Mouse (Mus musculus): Measurements from ENCODE around the gene Smbd1. TPM values are rescaled to one million over a fixed set of nuclear protein-coding genes. Genes with fewer than 3 reads are reported as not detected.

Smbd1 gene
- polyA plus RNA-seq (2014; fragmentation: Nextera tagmentation; extraction: Ambion mirVana) = not detected in 2 replicates

GRCm38 (mm10) chr16:32810321-32810720 lies at the start of gene Smbd1:
TSS of gene Smbd1 (minus strand) at chr16:32810477.
- H3K4me1 ChIP-seq (ENCODE audit: control insufficient read depth, insufficient read depth, low read length) = peaks cover 8% of the 10 kb centered on the region
- no peaks in the 10 kb centered on the region for H3K36me3 ChIP-seq (ENCODE audit: control insufficient read depth, insufficient read depth, low read length)
- H3K4me2 ChIP-seq (ENCODE audit: low read depth, severe bottlenecking) = no peak within 1 kb of the TSS
- no peak within 1 kb of the TSS for H3K9ac ChIP-seq (ENCODE audit: low read length)
- no peak for DNase-seq (ENCODE audit: low spot score)
- H3K27ac ChIP-seq (replicated peaks; ENCODE audit: low read depth, low read length) = no peak within 1 kb of the TSS
- H3K4me3 ChIP-seq (ENCODE audit: low read depth, low read length) = no peak within 1 kb of the TSS
- 83% methylated on average over 4 of the region's 4 CpGs for WGBS
- H3K9me3 ChIP-seq (ENCODE audit: control insufficient read depth, low read length) = no peaks in the 10 kb centered on the region
- no peaks in the 10 kb centered on the region for H3K27me3 ChIP-seq (ENCODE audit: control insufficient read depth, insufficient read depth, low read length)
- no peak for ATAC-seq (ENCODE audit: insufficient number of reproducible peaks, low FRiP score, low TSS enrichment, low read depth)

- no peak for ATAC-seq (ENCODE audit: insufficient number of reproducible peaks, low FRiP score, low TSS enrichment, low read depth)
- no peaks in the 10 kb centered on the region for H3K4me1 ChIP-seq (ENCODE audit: control insufficient read depth, insufficient read depth, low read length)
- WGBS = 74% methylated on average over 12 of the region's 12 CpGs
- H3K4me3 ChIP-seq (ENCODE audit: low read depth, low read length) = no peak overlapping the region
- H3K36me3 ChIP-seq (ENCODE audit: control insufficient read depth, insufficient read depth, low read length) = no peaks in the 10 kb centered on the region
- no peak for DNase-seq (ENCODE audit: low spot score)
- no peak overlapping the region for H3K27ac ChIP-seq (replicated peaks; ENCODE audit: low read depth, low read length)
- no peaks in the 10 kb centered on the region for H3K27me3 ChIP-seq (ENCODE audit: control insufficient read depth, insufficient read depth, low read length)
- no peaks in the 10 kb centered on the region for H3K9me3 ChIP-seq (ENCODE audit: control insufficient read depth, low read length)
- H3K4me2 ChIP-seq (ENCODE audit: low read depth, severe bottlenecking) = no peak overlapping the region
- no peak overlapping the region for H3K9ac ChIP-seq (ENCODE audit: low read length)
These were observed 48.7 kb upstream of the Smbd1 start for GRCm38 (mm10) chr16:32858771-32859636.

DNA sequence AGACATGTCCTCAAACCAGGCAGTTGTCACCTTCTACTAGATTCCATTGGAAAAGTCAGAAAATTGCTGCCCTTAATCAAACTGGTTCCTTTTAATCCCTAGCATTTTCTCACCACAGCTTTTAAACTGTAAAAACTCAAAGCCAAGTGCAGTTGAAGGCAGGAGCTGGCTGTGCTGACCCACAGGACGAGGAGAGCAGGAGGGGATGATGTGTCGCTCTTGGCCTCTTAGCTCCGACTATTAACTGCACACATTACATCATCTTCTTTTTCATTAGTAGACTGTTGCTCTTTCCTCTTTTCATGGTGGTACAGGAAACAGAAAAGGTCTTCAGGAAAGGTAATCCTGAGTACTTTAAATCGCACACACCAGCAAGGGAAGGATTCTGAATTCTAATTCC lies 48.1 kb upstream of the Smbd1 start:
- H3K27me3 ChIP-seq (ENCODE audit: control insufficient read depth, insufficient read depth, low read length) = no peaks in the 10 kb centered on the region
- no peak overlapping the region for H3K4me2 ChIP-seq (ENCODE audit: low read depth, severe bottlenecking)
- no peak overlapping the region for H3K9ac ChIP-seq (ENCODE audit: low read length)
- H3K27ac ChIP-seq (replicated peaks; ENCODE audit: low read depth, low read length) = no peak overlapping the region
- DNase-seq (ENCODE audit: low spot score) (no peak), ATAC-seq (ENCODE audit: insufficient number of reproducible peaks, low FRiP score, low TSS enrichment, low read depth) (no peak)
- no peaks in the 10 kb centered on the region for H3K4me1 ChIP-seq (ENCODE audit: control insufficient read depth, insufficient read depth, low read length)
- WGBS = 85% methylated on average over 4 of the region's 4 CpGs
- H3K4me3 ChIP-seq (ENCODE audit: low read depth, low read length) = no peak overlapping the region
- no peaks in the 10 kb centered on the region for H3K9me3 ChIP-seq (ENCODE audit: control insufficient read depth, low read length)
- H3K36me3 ChIP-seq (ENCODE audit: control insufficient read depth, insufficient read depth, low read length) = no peaks in the 10 kb centered on the region

- WGBS = 83% methylated on average over 3 of the region's 3 CpGs
- ATAC-seq (ENCODE audit: insufficient number of reproducible peaks, low FRiP score, low TSS enrichment, low read depth) = no peak
- Histone ChIP-seq H3K27me3 (ENCODE audit: control insufficient read depth, insufficient read depth, low read length) (no peaks in the 10 kb centered on the region), H3K9me3 (ENCODE audit: control insufficient read depth, low read length) (no peaks in the 10 kb centered on the region), H3K36me3 (ENCODE audit: control insufficient read depth, insufficient read depth, low read length) (no peaks in the 10 kb centered on the region), H3K27ac (replicated peaks; ENCODE audit: low read depth, low read length) (no peak overlapping the region), H3K4me1 (ENCODE audit: control insufficient read depth, insufficient read depth, low read length) (no peaks in the 10 kb centered on the region), H3K4me2 (ENCODE audit: low read depth, severe bottlenecking) (no peak overlapping the region), H3K9ac (ENCODE audit: low read length) (no peak overlapping the region), H3K4me3 (ENCODE audit: low read depth, low read length) (no peak overlapping the region)
- no peak for DNase-seq (ENCODE audit: low spot score)
These were observed 46.5 kb upstream of the Smbd1 start for GRCm38 (mm10) chr16:32856751-32857150.

GRCm38 (mm10) chr16:32854050-32854571 lies 43.8 kb upstream of the Smbd1 start:
- WGBS = 87% methylated on average over 2 of the region's 2 CpGs
- no peak overlapping the region for H3K27ac ChIP-seq (replicated peaks; ENCODE audit: low read depth, low read length)
- H3K27me3 ChIP-seq (ENCODE audit: control insufficient read depth, insufficient read depth, low read length) = no peaks in the 10 kb centered on the region
- no peaks in the 10 kb centered on the region for H3K4me1 ChIP-seq (ENCODE audit: control insufficient read depth, insufficient read depth, low read length)
- no peak overlapping the region for H3K9ac ChIP-seq (ENCODE audit: low read length)
- no peak for ATAC-seq (ENCODE audit: insufficient number of reproducible peaks, low FRiP score, low TSS enrichment, low read depth)
- no peak for DNase-seq (ENCODE audit: low spot score)
- no peaks in the 10 kb centered on the region for H3K9me3 ChIP-seq (ENCODE audit: control insufficient read depth, low read length)
- no peak overlapping the region for H3K4me2 ChIP-seq (ENCODE audit: low read depth, severe bottlenecking)
- no peak overlapping the region for H3K4me3 ChIP-seq (ENCODE audit: low read depth, low read length)
- H3K36me3 ChIP-seq (ENCODE audit: control insufficient read depth, insufficient read depth, low read length) = peaks cover 4% of the 10 kb centered on the region; the same call in 1 of the 2 replicates

DNA sequence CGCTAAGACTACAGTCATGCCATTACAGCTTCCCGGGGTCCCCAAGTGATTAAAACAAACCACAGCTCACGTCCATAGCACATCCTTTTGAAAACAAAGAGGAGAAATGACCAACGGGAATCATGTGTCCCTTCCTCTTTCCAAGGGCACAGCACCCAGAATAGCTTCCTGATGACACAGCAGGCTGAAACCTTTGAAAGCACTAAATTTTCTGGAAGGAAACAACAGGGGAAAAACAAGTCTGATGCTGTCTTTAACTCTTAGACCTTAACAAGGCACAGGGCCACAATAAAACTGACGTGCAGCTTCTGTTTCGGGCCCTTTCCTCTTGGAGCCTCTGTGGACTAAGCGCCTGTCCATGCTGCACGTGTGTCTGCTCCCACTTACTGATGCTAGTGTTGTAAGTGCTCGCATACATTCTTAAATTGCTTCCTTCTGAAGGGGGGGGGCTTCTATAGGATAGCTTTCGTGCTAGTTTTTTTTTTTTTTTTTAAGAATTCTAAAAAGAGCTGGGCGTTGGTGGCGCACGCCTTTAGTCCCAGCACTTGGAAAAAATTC lies 43.3 kb upstream of the Smbd1 start:
- Histone ChIP-seq H3K27ac (replicated peaks; ENCODE audit: low read depth, low read length) (no peak overlapping the region), H3K36me3 (ENCODE audit: control insufficient read depth, insufficient read depth, low read length) (peaks cover 4% of the 10 kb centered on the region; the same call in 1 of the 2 replicates), H3K4me2 (ENCODE audit: low read depth, severe bottlenecking) (no peak overlapping the region), H3K4me3 (ENCODE audit: low read depth, low read length) (no peak overlapping the region), H3K4me1 (ENCODE audit: control insufficient read depth, insufficient read depth, low read length) (no peaks in the 10 kb centered on the region), H3K27me3 (ENCODE audit: control insufficient read depth, insufficient read depth, low read length) (no peaks in the 10 kb centered on the region), H3K9ac (ENCODE audit: low read length) (no peak overlapping the region), H3K9me3 (ENCODE audit: control insufficient read depth, low read length) (no peaks in the 10 kb centered on the region)
- DNase-seq (ENCODE audit: low spot score) (no peak), ATAC-seq (ENCODE audit: insufficient number of reproducible peaks, low FRiP score, low TSS enrichment, low read depth) (no peak)
- 80% methylated on average over 13 of the region's 13 CpGs for WGBS

GRCm38 (mm10) chr16:32849042-32849830 lies 39.0 kb upstream of the Smbd1 start:
- H3K4me3 ChIP-seq (ENCODE audit: low read depth, low read length) = no peak overlapping the region
- peaks cover 11% of the 10 kb centered on the region; the same call in 1 of the 2 replicates for H3K36me3 ChIP-seq (ENCODE audit: control insufficient read depth, insufficient read depth, low read length)
- no peak for DNase-seq (ENCODE audit: low spot score)
- no peak overlapping the region for H3K4me2 ChIP-seq (ENCODE audit: low read depth, severe bottlenecking)
- no peaks in the 10 kb centered on the region for H3K4me1 ChIP-seq (ENCODE audit: control insufficient read depth, insufficient read depth, low read length)
- 93% methylated on average over 11 of the region's 11 CpGs for WGBS
- no peaks in the 10 kb centered on the region for H3K27me3 ChIP-seq (ENCODE audit: control insufficient read depth, insufficient read depth, low read length)
- H3K9me3 ChIP-seq (ENCODE audit: control insufficient read depth, low read length) = no peaks in the 10 kb centered on the region
- H3K27ac ChIP-seq (replicated peaks; ENCODE audit: low read depth, low read length) = no peak overlapping the region
- H3K9ac ChIP-seq (ENCODE audit: low read length) = no peak overlapping the region
- ATAC-seq (ENCODE audit: insufficient number of reproducible peaks, low FRiP score, low TSS enrichment, low read depth) = no peak

DNA sequence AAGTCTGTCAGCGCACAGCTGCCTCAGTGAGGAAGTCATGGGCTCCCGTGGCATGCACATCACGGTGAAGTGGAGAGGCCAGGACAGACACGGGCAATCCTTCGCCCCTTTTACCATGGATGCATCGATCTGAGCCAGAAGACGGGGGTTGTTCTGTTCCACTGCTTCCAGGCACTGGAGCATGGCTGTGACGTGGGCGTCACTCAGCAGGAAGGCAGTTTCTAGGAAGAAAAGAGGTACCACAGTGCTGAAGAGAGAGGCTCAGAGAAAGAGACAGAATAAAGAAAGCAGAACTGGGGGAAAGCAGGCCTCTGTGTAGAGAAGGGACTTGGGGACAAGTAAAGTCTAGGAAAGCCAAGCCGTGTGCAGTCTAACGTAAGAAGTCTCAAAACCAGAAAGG lies 36.8 kb upstream of the Smbd1 start:
- Histone ChIP-seq H3K4me1 (ENCODE audit: control insufficient read depth, insufficient read depth, low read length) (no peaks in the 10 kb centered on the region), H3K27me3 (ENCODE audit: control insufficient read depth, insufficient read depth, low read length) (no peaks in the 10 kb centered on the region), H3K27ac (replicated peaks; ENCODE audit: low read depth, low read length) (no peak overlapping the region), H3K36me3 (ENCODE audit: control insufficient read depth, insufficient read depth, low read length) (peaks cover 14% of the 10 kb centered on the region; the same call in 1 of the 2 replicates), H3K9me3 (ENCODE audit: control insufficient read depth, low read length) (no peaks in the 10 kb centered on the region), H3K4me2 (ENCODE audit: low read depth, severe bottlenecking) (no peak overlapping the region), H3K4me3 (ENCODE audit: low read depth, low read length) (no peak overlapping the region), H3K9ac (ENCODE audit: low read length) (no peak overlapping the region)
- no peak for DNase-seq (ENCODE audit: low spot score)
- WGBS = 93% methylated on average over 11 of the region's 11 CpGs
- ATAC-seq (ENCODE audit: insufficient number of reproducible peaks, low FRiP score, low TSS enrichment, low read depth) = no peak
